Mouse (Mus musculus): ENCODE measurements around the gene Cnr2.
A peak's percentile ranks its signal among the peaks of the same experiment; 100 is the strongest.

Cnr2 gene

GRCm38 (mm10) chr4:135895071-135895571, at the start of gene Cnr2:
Gene Cnr2 (plus strand): TSS chr4:135895394.
- no peak for DNase-seq (ENCODE audit: low spot score in 2 of 2)

- no peak for DNase-seq (ENCODE audit: low spot score in 2 of 2)
Observed at GRCm38 (mm10) chr4:135847581-135847980, 47.6 kb upstream of the Cnr2 start.

DNA sequence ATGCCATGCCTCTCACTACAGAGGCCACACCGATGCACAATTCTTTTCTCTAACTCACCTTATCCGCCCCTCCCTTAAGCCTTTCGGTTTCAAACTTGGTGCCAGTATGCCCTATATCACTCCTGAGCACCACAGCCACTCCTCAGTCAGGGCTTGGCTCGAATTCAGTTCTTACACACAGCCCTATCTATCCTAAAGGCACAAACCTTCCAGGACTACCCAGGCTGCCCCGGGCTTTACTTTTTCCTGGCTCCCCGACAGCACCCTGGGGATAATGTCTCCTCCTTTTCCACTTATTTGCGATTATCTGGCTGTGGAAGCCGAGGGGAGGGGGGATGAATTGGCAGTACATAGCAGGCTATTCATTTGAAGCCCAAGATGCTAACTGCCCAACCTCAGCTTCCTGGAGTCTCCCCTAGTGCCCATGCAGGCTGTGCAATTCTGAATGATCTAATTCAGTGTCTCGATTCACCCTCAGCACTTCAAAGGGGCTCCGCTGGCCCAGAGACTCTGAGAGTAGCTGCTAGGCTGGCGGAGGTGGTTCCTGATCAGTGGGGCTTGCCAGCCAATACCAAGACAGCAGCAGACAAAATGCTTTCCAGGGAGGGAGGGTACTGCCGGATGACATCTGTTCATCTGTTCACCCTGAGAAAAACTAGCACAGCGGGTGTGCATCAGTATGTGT, 44.6 kb upstream of the Cnr2 start:
- no peak for DNase-seq (ENCODE audit: low spot score in 2 of 2)

- no peak for DNase-seq (ENCODE audit: low spot score in 2 of 2)
Observed at GRCm38 (mm10) chr4:135851942-135852341, 43.3 kb upstream of the Cnr2 start.

DNA sequence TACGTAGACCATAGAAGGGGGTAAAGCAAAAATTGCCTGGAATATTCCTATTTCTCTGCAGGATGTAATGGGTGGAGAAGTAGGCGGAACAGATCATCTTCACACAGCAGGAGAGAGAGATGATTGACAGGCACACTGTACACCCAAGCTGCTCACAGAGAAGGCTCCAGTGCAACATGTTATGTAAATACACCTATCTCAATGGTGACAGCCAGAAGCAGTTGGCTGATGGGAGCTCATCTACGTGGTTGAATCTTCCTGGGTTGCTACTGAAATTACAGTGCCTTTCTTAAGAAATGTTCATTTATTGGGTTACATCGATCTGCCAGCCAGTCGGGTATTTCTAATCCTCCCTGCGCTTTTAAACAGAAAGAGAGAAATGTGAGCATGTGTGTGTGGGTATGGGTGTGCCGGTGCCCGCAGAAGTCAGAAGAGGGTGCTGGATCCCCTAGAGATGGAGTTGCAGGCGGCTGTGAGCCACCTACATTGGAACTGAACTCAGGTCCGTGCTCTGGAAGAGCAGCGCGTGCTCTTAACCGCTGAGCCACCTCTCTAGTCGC, 41.1 kb upstream of the Cnr2 start:
- DNase-seq (ENCODE audit: low spot score in 2 of 2) = no peak

DNA sequence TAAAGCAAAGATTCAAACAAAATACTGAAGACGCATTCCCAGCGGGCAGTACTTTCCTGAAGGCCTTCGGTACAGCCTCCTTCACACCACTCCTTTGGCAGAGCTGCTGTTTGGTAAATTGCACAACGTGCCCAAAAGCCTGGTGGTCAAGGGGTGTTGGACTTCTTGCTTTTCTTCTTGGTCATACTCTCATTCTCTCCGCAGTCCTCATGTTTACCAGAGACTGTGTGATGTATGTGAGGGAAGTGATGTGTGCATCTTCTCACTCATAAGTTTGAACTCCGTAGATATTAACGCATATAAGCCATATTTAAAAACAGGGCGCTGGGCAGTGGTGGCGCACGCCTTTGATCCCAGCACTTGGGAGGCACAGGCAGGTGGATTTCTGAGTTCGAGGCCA, 40.6 kb upstream of the Cnr2 start:
- DNase-seq (ENCODE audit: low spot score in 2 of 2) = no peak

GRCm38 (mm10) chr4:135855080-135855479, 40.1 kb upstream of the Cnr2 start:
- no peak for DNase-seq (ENCODE audit: low spot score in 2 of 2)

GRCm38 (mm10) chr4:135855536-135856222, 39.5 kb upstream of the Cnr2 start, which contains the start of gene Srsf10:
Gene Srsf10 (plus strand): TSS chr4:135855747.
- peak; percentile 84 to 95 for DNase-seq (ENCODE audit: low spot score in 2 of 2)

- DNase-seq (ENCODE audit: low spot score in 2 of 2) = peak; percentile 45 to 57
Observed at GRCm38 (mm10) chr4:135856223-135857091, 38.7 kb upstream of the Cnr2 start.

GRCm38 (mm10) chr4:135857597-135858186, 37.5 kb upstream of the Cnr2 start:
- no peak for DNase-seq (ENCODE audit: low spot score in 2 of 2)

- DNase-seq (ENCODE audit: low spot score in 2 of 2) = no peak
Observed at GRCm38 (mm10) chr4:135868996-135869395, 26.2 kb upstream of the Cnr2 start.

DNA sequence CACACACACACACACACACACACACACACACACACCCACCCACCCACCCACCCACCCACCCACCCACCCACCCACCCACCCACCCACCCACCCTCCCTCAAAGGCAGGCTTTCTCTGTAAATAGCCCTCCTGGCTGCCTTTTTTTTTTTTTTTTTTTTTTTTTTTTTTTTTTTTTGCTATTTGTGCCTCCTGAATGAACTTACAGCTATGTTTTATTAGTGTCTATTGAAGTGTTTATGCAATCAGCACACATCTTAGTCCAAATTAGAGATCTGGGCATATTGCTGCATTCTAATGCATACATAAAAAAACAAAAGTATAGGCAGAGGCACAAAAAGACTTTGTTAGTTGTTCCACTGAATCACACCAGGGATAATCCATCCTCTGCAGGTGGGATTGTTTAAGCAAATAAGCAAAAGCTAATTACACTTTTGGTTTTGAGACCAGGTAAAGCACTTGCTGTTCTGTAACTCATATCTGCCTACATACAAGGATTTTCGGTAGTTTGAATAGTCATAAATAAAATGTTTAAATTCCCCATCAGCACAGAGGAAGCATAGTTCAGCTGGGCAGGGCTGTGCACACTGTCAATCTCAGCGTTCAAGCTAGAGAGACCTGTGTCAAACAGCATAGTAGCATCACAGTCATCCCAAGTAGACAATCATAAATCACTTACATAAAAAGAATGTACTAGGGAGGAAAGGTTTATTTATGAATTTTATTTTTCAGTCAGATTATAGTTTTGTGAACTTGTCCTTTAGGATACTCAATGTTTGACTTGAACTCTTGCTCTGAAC, 24.8 kb upstream of the Cnr2 start:
- no peak for DNase-seq (ENCODE audit: low spot score in 2 of 2)

GRCm38 (mm10) chr4:135872015-135872414, 23.2 kb upstream of the Cnr2 start:
- no peak for DNase-seq (ENCODE audit: low spot score in 2 of 2)

DNA sequence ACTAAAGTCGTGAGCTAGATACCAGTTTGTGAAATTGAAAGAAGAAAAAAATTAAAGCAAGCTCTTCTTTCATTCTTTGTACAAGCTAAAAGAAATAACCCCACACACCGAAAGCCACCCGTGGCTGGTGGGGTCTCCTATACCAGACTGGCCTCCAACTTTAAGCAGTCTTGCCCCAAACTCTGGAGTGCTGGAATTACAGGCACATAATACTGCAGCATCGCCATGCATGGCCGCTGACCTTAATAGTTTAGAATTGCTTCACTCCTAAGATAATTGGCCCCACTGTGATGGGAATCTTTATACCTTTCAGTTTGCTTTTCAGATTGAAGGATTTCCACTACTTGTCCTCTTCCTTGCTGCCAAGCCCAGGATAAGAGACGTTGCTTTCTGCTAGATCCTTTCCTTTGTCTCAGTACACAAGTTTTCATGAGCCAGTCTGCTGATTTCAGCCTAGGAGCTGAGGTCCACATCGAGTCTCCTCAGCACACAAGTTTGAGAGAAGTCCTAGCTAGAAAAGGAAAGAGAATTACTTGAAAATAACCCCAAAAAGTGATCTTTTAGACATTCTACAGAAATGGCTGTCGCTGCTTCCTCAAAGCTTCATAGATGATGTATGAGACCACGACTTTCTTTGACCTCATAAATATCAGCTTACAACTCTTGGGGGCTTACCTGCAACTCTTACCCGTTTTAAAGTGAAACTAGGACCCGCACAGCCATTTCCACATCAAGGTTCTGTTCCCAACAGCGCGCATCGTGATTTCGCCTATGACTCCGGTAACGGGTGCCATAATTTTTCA, 22.4 kb upstream of the Cnr2 start:
- no peak for DNase-seq (ENCODE audit: low spot score in 2 of 2)

GRCm38 (mm10) chr4:135873526-135874202, 21.5 kb upstream of the Cnr2 start, which contains the start of gene Pnrc2:
Gene Pnrc2 (minus strand): TSS chr4:135873850.
- peak; percentile 86 to 89 for DNase-seq (ENCODE audit: low spot score in 2 of 2)

DNA sequence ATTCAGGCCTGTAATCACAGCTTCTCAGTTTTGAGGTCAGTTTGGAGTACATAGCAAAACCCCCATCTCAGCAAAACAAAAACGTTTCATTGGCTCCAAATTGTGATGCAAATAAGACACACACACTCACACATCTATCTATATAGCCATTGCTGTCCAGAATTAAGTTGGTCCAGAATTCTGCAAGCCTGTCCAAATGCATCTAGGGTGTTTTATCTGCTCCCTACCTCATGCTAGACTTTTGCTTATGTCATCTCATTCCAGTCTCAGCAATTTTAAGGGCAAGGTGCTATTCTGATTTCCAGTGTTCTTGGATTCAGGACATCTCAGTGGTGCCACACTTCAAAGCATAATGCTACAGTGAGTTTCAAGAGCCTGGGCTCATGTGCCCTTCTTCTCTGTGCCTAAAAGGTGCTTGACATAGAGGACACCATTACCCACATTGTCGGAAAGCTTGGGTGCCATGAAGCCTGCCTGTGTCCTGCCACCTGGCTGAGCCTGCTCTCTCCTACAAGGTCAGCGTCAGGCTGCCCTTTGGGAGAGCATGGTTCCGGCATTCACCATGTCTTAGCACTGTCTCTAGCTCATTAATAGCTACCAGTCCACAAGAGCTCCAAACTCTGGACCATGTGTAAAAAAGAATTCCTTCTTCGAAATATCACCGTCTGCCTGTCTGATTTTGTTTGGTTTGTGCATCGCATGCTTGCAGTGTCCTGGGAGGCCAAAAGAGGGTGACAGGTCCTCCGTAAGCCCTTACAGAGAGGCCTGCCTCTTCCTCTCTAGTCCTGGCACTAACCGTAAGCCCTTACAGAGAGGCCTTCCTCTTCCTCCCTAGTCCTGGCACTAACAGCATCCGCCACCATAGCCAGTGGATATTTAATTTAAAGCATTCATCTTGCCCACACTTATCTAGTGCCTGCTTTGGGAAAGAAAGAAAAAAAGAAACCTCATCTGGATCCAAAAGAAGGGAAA, 20.3 kb upstream of the Cnr2 start:
- DNase-seq (ENCODE audit: low spot score in 2 of 2) = no peak

GRCm38 (mm10) chr4:135875546-135875945, 19.6 kb upstream of the Cnr2 start:
- DNase-seq (ENCODE audit: low spot score in 2 of 2) = no peak

Data from urinary bladder, postnatal 36 days (tissue).